Mouse (Mus musculus) spleen, adult 2 months (tissue): Measurements from ENCODE around the gene Ppp2r3c. TPM values are rescaled to one million over a fixed set of nuclear protein-coding genes. Genes with fewer than 3 reads are reported as not detected.

ENCODE experiments used
- DNase-seq, 2 experiments: peaks; one replicate each; pipeline versions ENCODE4 v3.0.0 to v3.0.0-alpha.2; 2012 to 2021; ENCODE audit warnings: low spot score in 2 of 2, low read depth in 1 of 2
- H3K27ac ChIP-seq: fragments of 200-500 bp; 2 replicates; pipeline ENCODE4 v1.5.1; 2012; ENCODE audit warnings: low read length, inconsistent platforms; ENCODE audit not compliant: insufficient read depth
- H3K27me3 ChIP-seq: fragments of 200-500 bp; 2 replicates; pipeline ENCODE4 v1.6.1; 2012; ENCODE audit warnings: mild to moderate bottlenecking, moderate library complexity, low read length, inconsistent platforms; ENCODE audit not compliant: control insufficient read depth, insufficient read depth
- H3K36me3 ChIP-seq: fragments of 200-500 bp; 2 replicates; pipeline ENCODE4 v1.6.1; 2012; ENCODE audit warnings: mild to moderate bottlenecking, low read length, inconsistent platforms; ENCODE audit not compliant: control insufficient read depth, insufficient read depth
- H3K4me1 ChIP-seq: fragments of 200-500 bp; 2 replicates; pipeline ENCODE4 v1.6.1; 2011; ENCODE audit warnings: inconsistent platforms; ENCODE audit not compliant: control insufficient read depth, insufficient read depth, insufficient read length
- H3K4me3 ChIP-seq: fragments of 200-500 bp; 2 replicates; pipeline ENCODE4 v1.5.1; 2011; ENCODE audit warnings: mild to moderate bottlenecking, inconsistent platforms; ENCODE audit not compliant: insufficient read depth, insufficient read length; ENCODE audit errors: extremely low read depth
- CTCF ChIP-seq: fragments of 200-500 bp; IDR thresholded peaks from 2 replicates; pipeline ENCODE4 v1.5.1; 2011; ENCODE audit warnings: mild to moderate bottlenecking, inconsistent platforms; ENCODE audit not compliant: insufficient read depth, insufficient read length, insufficient replicate concordance; ENCODE audit errors: extremely low read depth
- POLR2A ChIP-seq: fragments of 200-500 bp; IDR thresholded peaks from 2 replicates; pipeline ENCODE4 v1.6.1; 2011; ENCODE audit warnings: low read depth, low read length, inconsistent platforms
- whole genome bisulfite sequencing: fragments of 180-500 bp; shearing (Covaris S2); methylation state at CpG from one replicate; pipeline ENCODE4 v1.1.7; 2018; 5-methylcytosine and 5-hydroxymethylcytosine counted together
- polyA plus RNA-seq: library from polyadenylated mRNA; depleted of rRNA; stranded (reverse); fragments of >200 nt; gene quantifications from 2 replicates; pipeline ENCODE4 v1.2.3, GENCODE M21; 2012

The Ppp2r3c gene
- polyA plus RNA-seq, 1 experiment: 1.2 TPM

DNA sequence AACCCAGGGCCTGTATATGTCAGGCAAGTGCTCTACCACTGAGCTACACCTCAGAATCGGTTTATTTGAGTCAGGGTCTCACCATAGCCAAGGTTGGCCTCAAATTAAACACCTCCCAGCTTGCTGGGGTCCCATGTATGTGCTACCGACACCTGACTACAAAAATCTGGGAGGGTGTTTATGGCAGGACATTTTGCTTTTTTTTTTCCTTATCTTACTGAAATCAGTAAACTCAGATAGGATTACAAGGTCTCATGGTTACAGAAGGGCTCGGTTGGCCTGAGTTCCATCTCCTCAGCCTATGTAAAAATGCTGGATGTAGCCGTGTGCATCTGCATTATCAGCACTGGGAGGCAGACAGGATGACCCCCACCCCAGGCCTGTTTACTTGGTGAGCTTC lies 26.0 kb upstream of the Ppp2r3c start:
- Histone ChIP-seq H3K4me3 (no peak overlapping the region), H3K4me1 (no peaks in the 10 kb centered on the region), H3K27ac (no peak overlapping the region), H3K27me3 (no peaks in the 10 kb centered on the region), H3K36me3 (peaks cover 2% of the 10 kb centered on the region; the same call in 1 of the 2 replicates)
- WGBS: 85% methylated on average over 4 of the region's 4 CpGs
- no peak for DNase-seq
- TF ChIP-seq CTCF (no peak), POLR2A (no peak)

DNA sequence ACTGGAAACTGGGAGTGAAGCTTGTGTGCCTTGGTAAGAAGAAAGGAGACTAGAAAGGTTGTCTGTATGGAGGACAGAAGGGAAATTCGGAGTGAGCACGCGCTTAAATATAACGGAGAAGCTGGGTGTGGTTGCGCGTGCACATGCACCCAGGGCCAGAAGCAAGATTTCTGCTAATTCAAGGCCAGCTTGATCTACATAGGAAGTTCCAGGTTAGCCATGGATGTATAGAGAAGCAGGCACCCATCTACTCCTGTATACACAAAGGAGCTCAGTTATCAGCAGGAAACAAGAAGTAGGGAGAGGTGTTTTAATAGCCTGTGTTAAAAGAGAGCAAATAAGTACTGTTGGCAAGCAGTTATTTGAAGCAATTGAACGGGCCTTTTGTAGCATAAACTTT lies 22.9 kb upstream of the Ppp2r3c start:
- 71% methylated on average over 7 of the region's 7 CpGs for WGBS
- H3K4me1 ChIP-seq: no peaks in the 10 kb centered on the region

GRCm38 (mm10) chr12:55321642-55322291 lies 19.0 kb upstream of the Ppp2r3c start:
- TF ChIP-seq POLR2A: no peak
- TF ChIP-seq CTCF: no peak
- DNase-seq: no peak
- Histone ChIP-seq H3K4me3 (no peak overlapping the region), H3K4me1 (no peaks in the 10 kb centered on the region), H3K27me3 (no peaks in the 10 kb centered on the region), H3K36me3 (no peaks in the 10 kb centered on the region), H3K27ac (no peak overlapping the region)
- WGBS: 91% methylated on average over 18 of the region's 18 CpGs

More for the DNA sequence above, 22.9 kb upstream of the Ppp2r3c start:
- Histone ChIP-seq H3K36me3 (peaks cover 2% of the 10 kb centered on the region; the same call in 1 of the 2 replicates), H3K4me3 (no peak overlapping the region), H3K27me3 (no peaks in the 10 kb centered on the region), H3K27ac (no peak overlapping the region)
- no peak for DNase-seq
- TF ChIP-seq POLR2A (no peak), CTCF (no peak)

DNA sequence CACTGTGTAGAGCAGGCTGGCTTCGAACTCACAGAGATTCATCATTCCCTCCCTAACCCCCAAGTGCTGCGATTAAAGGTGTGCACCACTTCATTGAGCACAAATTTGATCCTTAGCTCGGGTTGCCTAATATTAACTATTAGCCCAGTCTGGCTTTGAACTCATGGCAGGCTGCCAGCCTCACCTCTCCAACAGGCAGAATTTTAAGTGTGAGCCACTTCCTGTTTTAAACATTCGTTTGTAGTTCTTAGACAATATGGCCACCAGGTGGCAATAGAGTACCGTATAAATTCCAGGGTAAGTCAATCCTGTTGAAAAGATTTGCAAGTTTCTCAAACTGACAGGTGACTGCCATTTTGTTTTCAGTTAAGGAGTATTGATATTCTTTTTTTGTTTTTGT lies 12.4 kb upstream of the Ppp2r3c start:
- WGBS: 32% methylated on average over 5 of the region's 5 CpGs
- TF ChIP-seq CTCF (no peak), POLR2A (no peak)
- Histone ChIP-seq H3K27ac (no peak overlapping the region), H3K27me3 (no peaks in the 10 kb centered on the region), H3K36me3 (0 out of 2 replicates have a peak, but pooled peaks cover 1% of the 10 kb centered on the region), H3K4me1 (no peaks in the 10 kb centered on the region), H3K4me3 (no peak overlapping the region)
- DNase-seq: peak; percentile 72 to 88

- no peaks in the 10 kb centered on the region for H3K4me1 ChIP-seq
- no peak for DNase-seq
- WGBS: 89% methylated on average over 5 of the region's 5 CpGs
- H3K36me3 ChIP-seq: 0 out of 2 replicates have a peak, but pooled peaks cover 1% of the 10 kb centered on the region
- H3K4me3 ChIP-seq: no peak overlapping the region
- H3K27ac ChIP-seq: no peak overlapping the region
- no peaks in the 10 kb centered on the region for H3K27me3 ChIP-seq
- TF ChIP-seq POLR2A: no peak
- TF ChIP-seq CTCF: no peak
Observed at GRCm38 (mm10) chr12:55313901-55314300, 11.1 kb upstream of the Ppp2r3c start.

DNA sequence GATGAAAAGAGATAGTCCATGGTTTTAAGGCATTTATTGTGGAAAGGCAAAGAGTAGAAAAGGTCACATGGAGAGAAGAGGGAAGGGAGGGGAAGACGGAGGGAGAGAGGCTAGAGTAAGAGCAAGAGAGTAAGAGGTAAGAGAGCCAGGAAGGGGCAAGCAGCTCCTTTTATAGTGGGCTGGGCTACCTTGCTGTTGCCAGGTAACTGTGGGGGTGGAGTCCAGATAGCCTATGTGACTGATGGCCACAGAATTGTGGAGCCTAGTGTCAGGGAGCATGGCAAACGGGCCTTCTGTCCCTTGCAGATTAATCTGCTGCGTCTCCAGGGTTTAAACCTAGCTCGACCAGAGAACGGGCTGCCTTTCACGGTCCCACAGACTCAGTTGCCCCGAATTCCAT lies 9.0 kb upstream of the Ppp2r3c start:
- Histone ChIP-seq H3K27me3 (no peaks in the 10 kb centered on the region), H3K4me1 (no peaks in the 10 kb centered on the region), H3K27ac (no peak overlapping the region), H3K4me3 (no peak overlapping the region), H3K36me3 (0 out of 2 replicates have a peak, but pooled peaks cover 1% of the 10 kb centered on the region)
- TF ChIP-seq CTCF (no peak), POLR2A (no peak)
- WGBS: 93% methylated on average over 7 of the region's 7 CpGs
- no peak for DNase-seq

DNA sequence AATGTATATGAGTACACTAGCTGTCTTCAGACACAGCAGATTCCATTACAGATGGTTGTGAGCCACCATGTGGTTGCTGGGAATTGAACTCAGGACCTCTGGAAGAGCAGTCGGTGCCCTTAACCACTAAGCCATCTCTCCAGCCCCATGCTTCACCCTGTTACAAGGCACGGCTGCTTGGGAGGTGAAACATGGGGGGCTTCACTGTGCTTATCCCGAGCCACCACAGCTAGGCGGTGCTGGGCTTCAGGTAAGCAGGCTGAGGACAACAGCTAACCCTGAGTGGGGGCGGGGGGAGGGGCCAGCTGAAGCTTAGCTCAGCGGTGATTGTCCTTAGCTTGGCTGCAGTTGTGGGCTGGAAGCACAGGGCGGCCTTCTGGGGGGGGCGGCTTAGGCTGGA lies 6.7 kb upstream of the Ppp2r3c start:
- 0 out of 2 replicates have a peak, but pooled peaks cover 1% of the 10 kb centered on the region for H3K36me3 ChIP-seq
- no peak for TF ChIP-seq POLR2A
- no peak for TF ChIP-seq CTCF
- 96% methylated on average over 8 of the region's 8 CpGs for WGBS

More for the DNA sequence above, 6.7 kb upstream of the Ppp2r3c start:
- Histone ChIP-seq H3K27ac (no peak overlapping the region), H3K4me1 (no peaks in the 10 kb centered on the region), H3K4me3 (no peak overlapping the region), H3K27me3 (no peaks in the 10 kb centered on the region)
- no peak for DNase-seq
